Mouse (Mus musculus) v-Abl transformed pro-B cells (cell line): ENCODE measurements around the gene Gm26897.

ENCODE experiments used
- in situ Hi-C, 2 experiments: fragments of 400-800 bp; cut with MboI; formaldehyde crosslinking; loops; one replicate each; pipeline ENCODE4 v1.15.1; 2025; ENCODE audit not compliant: unreplicated experiment in 2 of 2

The Gm26897 gene

DNA sequence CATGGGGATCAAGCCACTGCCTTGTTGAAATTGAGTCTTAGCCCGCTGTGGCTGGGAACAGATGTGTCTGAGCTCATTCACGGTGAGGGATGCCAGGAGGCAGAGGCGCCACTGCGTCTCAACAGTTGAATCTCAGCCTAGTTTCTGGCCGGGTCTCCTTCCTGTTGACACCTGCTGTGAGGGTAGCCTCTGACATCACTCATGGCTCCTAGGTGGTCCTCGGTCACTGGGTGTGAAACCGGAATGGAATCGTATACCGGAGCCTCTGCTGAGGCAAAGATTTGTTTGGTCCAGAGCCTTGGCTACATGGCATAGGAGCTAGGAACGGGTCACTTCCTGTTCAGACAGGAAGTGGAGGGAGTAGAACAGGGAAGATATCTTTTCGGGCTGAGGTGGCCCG lies at the start of gene Gm26897:
Gene Gm26897 (plus strand): TSS at position 74 of the 400 bp plus-strand sequence.
- in situ Hi-C loops = no loop called here

DNA sequence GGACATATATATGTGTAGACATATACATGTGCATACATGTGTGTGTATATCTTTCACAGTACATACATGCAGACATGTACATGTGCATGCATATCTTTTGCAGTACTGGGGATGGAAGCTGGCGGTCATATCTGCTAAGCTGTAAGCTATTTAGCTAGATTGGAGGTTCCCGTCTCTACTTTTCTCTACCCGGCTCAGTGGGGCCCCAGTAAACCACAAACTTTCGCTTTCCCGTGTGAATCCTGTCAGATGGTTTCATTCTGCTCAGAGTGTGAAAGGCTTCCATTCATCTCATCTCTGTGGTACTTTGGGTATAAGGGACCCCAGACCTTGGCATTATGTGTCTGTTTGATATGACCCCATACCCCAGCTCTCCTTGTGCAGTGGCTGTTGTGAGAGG lies 46.4 kb upstream of the Gm26897 start:
- in situ Hi-C loops = loop anchor here in 1 of 2 experiments (25.0 kb wide), 1 partner anchor 400 kb away; no protein-coding TSS in a partner anchor

DNA sequence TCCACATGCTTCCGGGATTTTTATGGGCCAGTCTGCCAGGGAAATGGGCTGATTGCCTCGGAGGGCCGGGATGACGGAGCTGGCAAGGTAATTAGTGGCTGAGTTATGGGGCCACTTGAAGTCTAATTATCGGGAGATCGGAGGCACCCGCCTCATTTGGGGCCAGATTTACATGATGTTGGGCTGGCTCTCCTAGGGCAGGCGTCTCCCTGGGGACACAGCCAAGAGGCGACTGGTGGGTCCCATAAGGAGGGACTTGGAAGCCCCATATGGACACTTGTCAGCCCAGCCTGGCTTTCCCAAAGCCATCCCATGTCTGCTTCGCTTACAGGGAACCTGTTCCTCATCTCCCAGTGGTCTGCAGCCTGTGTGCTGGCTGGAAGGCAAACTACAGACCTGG lies 45.1 kb upstream of the Gm26897 start:
- in situ Hi-C loops = loop anchor here in 1 of 2 experiments (25.0 kb wide), 1 partner anchor 401 kb away; no protein-coding TSS in a partner anchor

- in situ Hi-C loops = loop anchor here in 1 of 2 experiments (25.0 kb wide), 1 partner anchor 411 kb away; no protein-coding TSS in a partner anchor
Observed at GRCm38 (mm10) chr5:111697996-111698395, 35.7 kb upstream of the Gm26897 start.

- in situ Hi-C loops = loop anchor here in 1 of 2 experiments (25.0 kb wide), 1 partner anchor 413 kb away; no protein-coding TSS in a partner anchor
Observed at GRCm38 (mm10) chr5:111699711-111700303, 33.9 kb upstream of the Gm26897 start.

DNA sequence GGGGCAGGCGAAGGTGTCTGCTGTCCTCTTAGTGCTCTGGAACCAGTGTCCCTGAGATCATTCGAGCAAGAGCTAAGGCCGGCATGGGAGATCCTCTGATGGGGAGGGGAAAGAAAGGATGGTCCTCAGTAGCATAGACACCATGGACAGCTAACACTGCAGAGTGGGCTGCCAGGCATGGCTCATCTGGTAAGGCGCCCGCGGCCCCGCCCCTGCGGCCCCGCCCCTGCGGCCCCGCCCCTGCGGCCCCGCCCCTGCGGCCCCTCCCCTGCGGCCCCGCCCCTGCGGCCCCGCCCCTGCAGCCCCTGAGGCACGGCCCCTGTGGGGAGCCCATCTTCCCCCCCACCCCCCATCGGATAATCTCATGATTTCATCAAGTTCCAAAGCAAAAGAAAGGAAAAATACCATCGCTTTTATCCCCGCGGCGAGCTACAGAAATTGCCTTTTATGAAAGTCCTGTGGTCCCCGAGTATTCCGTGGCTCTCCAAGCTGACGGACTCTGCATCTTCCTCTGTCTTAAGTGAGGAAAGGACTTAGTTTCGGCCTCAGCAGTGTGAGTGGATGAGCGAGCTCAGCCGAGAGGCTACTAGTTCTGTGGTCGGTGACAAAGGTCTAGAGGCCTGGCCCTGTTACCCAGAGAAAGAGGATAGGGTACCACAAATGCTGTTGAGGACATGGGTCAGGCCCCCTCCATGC lies 31.9 kb upstream of the Gm26897 start:
- in situ Hi-C loops = no loop called here

- in situ Hi-C loops = no loop called here
Observed at GRCm38 (mm10) chr5:111703586-111703985, 30.1 kb upstream of the Gm26897 start.

- in situ Hi-C loops = no loop called here
Observed at GRCm38 (mm10) chr5:111704326-111704725, 29.4 kb upstream of the Gm26897 start.

GRCm38 (mm10) chr5:111709195-111709901 lies 24.4 kb upstream of the Gm26897 start:
- in situ Hi-C loops = no loop called here

DNA sequence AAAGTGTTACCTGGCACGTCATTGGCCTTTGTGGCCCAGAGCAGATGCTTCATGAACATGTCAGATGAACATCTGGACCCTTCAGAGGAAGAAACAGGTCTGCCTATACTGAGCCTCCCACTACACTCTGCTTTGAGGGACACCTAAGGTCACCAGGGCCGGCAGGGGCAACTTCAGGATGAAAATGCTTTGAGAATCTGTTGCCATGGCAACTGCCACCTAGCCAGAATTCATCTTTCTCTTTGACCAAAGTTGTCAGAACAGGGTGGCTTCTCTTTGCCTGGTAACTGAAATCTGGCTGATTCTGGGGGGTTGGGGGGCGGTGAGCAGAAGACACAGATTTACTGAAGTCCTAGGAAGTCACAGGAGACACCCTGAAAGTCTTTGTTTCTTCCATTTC lies 14.7 kb upstream of the Gm26897 start:
- in situ Hi-C loops = no loop called here

DNA sequence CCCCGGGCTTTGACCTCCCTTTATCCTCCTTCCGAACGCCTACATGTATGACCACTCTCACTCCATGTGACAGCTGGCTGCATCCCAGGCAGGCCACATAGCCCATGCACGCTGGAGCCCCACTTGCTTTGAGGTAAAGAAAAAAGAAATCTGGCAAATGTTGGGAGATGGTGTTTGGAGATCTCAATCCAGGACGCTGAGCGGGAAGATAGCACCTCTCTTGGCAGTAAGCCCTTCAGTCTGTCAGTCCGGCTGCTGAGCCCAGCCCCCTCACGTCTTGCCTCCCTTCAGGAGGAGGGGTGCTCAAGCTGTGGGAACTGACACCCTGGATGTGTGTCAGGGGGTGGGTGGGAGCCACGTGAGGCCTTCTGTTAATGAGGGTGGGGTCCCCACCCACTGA lies 13.0 kb upstream of the Gm26897 start:
- in situ Hi-C loops = no loop called here

DNA sequence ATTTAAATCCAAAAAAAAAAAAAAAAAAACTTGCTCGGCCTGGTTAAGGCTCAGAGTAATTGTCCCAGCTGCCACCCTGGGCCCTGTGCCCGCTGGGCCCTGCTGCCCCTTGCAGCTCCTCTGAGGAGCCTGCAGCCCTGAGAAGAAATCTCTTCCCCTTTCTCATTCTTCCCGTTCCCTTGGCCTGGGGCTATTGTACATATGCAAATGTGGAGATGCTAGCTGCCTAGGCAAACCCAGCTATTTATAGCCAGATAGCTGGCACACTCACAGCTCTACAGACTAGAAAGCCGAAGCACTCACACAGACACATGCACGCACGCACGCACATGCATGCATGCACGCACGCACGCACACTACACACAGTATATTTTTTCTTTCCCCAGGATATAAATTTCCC lies 9.0 kb upstream of the Gm26897 start:
- in situ Hi-C loops = no loop called here

GRCm38 (mm10) chr5:111725195-111725920 lies 8.4 kb upstream of the Gm26897 start:
- in situ Hi-C loops = no loop called here

DNA sequence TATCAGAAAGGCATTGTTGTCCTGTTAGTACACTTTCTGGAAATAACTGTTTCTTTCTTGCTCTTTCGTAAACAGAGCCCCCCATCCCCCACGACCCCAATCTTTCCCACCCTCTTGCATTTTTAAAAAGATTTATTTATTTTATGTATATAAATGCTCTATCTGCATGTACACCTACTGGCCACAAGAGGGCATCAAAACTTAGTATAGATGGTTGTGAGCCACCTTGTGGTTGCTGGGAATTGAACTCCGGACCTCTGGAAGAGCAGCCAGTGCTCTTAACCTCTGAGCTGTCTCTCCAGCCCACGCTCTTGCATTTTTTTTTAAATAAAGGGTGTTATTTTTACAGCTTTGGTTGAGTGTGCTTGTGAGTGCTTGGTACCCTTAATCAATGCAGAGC lies 5.3 kb upstream of the Gm26897 start:
- in situ Hi-C loops = no loop called here

- in situ Hi-C loops = no loop called here
Observed at GRCm38 (mm10) chr5:111730560-111731167, 3.1 kb upstream of the Gm26897 start.

DNA sequence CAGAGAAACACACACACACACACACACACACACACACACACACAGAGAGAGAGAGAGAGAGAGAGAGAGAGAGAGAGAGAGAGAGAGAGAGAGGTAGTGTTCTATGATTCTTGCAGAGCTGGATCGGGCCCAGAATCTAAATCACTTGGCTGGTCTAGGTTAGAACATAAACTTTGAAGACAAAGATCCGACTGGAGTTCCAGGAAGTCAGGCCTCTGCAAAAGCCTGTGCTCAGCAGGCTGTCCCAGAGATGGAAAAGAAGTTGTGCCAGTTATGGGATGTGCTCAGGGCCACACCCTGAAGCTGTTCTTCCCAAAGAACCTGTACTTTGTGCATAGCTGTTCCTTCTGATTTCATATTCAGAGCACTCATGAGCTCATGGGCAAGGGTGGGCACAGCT lies 1.5 kb upstream of the Gm26897 start:
- in situ Hi-C loops = no loop called here

- in situ Hi-C loops = no loop called here
Observed at GRCm38 (mm10) chr5:111739480-111739879, 5.8 kb downstream of the Gm26897 start.

DNA sequence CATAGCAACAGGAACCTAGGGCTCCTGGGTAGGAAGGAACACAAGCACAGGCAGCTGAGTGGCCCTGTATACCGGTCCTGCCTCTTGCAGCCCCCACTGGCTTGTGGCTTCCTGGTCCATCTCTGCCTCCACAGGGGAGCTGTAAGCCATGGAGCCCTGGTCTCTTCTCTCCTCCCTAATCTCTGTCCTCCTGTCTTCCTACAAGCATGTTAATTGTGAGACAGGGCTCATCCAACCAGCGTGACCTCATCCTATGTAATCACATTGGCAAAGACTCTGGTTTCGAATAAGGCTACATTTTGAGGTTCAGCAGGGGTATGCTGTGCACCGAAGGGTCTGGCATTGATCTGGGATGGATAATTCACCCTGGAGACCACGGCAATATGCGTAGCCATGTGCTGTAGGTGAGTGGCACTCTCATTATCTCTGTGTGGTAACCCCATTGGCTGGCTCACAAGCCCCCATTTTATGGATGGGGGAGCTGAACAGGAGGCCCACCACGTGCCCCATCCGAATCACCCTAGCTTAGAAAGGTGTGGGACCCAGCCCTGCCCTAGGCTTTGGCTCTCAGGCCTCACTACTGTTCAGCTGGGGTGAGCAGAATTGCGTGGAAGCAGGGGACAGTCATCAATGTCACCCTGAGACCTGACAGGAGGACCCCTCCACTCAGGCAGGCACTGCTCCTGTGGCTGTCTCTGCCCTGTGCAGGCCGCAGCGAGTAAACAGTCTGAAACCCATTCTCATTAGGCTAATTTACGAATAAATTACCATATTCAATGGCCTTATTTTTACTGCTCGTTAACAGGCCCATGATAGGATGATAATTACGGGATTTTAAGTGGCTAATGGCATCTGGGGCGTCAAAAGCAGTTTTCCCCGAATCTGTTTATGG lies 6.9 kb downstream of the Gm26897 start:
- in situ Hi-C loops = no loop called here

DNA sequence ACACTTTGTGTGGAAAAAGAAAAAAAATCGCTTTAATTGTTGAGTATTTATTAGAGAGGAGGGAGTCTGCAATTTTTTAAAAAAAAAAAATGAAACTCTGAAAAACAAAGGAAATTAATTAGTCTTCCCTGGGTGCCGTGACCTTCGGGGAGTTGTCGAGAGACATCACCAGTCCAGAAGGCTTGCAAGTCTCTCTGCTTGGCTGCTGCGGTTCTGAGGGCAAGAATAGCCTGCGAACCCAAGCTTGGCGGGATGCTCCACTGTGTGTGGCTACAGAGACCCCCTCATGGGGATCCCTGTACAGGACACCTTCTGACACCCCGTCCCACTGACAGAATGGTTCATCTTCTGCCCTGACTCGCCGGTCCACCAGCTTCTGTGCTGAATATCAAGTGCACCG lies 7.6 kb downstream of the Gm26897 start:
- in situ Hi-C loops = no loop called here
